Mouse (Mus musculus): ENCODE data around the gene Gys1.
"Not testable (repeated sequence)": the region's sequence is repeated elsewhere in the genome, so short reads cannot be mapped to it uniquely, and the experiment has no call there.

Gene Gys1

GRCm38 (mm10) chr7:45480310-45480709 is 45.7 kb downstream of the Gys1 start:
- not testable (repeated sequence) for DNase-seq (ENCODE audit: low spot score in 2 of 2)

- DNase-seq (ENCODE audit: low spot score in 2 of 2) = peak in 1 of 2 experiments; percentile 54
Observed at GRCm38 (mm10) chr7:45481374-45481927, 46.8 kb downstream of the Gys1 start, which contains the start of gene Tulp2. Gene Tulp2, plus strand, starts transcription at chr7:45481877.

GRCm38 (mm10) chr7:45482166-45482565 is 47.5 kb downstream of the Gys1 start:
- no peak for DNase-seq (ENCODE audit: low spot score in 2 of 2)

DNA sequence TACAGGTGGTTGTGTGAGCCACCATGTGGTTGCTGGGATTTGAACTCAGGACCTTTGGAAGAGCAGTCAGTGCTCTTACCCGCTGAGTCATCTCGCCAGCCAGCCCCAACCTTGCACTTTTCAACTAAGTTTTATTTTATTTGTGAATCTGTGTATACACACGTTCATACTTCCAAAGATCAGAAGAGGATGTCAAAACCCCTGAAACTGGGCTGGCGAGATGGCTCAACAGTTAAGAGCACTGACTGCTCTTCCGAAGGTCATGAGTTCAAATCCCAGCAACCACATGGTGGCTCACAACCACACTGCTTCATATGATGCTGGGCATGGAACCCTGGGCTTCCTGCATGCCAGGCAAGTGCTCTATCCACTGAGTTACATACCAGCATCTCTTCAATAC is 50.3 kb downstream of the Gys1 start:
- DNase-seq (ENCODE audit: low spot score in 2 of 2) = not testable (repeated sequence)

DNA sequence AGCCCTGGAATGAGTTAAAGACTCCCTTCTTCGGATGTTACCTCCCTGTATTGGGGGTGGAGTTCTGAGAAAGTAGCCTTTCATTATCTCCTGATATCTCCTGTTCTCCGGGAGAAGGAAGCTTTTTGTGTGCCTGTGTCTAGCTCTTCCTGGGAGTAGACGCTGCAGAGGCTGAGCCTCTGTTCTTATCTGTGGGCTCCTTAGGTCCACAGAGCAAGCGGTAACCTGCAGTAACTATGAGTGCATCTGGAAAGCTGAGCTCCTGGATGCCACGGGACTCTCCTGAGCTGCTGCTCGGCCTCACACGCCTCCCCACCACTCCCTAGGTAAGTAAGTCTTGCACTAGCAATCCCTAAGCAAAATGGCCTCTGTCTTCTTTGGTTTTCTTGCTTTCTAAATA is 51.5 kb downstream of the Gys1 start:
- DNase-seq (ENCODE audit: low spot score in 2 of 2) = no peak

DNA sequence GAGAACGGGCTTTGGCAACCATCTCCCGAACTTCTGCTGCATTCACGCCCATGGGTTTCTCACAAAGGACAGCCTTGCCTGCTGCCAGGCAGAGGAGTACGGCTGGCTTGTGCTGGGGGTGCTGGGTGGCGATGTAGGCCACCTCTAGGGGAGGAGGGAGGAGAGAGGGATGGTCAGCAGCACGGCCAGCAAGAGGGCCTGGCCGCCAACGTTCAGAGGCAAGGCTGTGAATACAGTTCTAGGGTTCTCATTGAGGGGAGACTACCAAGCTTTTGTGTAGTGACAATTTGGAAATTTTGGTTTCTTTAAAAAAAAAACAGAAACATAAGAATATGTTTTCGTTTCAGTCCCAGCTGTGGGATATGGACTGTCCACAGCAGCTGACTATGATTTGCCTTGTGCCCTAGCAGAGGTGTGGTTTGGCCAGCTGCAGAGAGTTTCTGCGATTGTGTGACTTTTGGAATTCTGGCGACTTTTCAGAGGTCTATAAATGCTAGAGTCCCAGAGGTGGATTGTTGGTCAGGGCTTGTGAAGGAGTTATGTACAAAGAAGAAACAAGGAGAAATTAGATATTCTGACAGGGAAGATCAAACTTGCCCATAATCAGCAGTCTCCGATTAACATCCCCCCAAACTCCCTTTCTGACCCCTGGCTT is 52.2 kb downstream of the Gys1 start, which contains the start of gene Gm45808:
Gene Gm45808 (minus strand): TSS at position 51 of the 655 bp plus-strand sequence.
- no peak for DNase-seq (ENCODE audit: low spot score in 2 of 2)

DNA sequence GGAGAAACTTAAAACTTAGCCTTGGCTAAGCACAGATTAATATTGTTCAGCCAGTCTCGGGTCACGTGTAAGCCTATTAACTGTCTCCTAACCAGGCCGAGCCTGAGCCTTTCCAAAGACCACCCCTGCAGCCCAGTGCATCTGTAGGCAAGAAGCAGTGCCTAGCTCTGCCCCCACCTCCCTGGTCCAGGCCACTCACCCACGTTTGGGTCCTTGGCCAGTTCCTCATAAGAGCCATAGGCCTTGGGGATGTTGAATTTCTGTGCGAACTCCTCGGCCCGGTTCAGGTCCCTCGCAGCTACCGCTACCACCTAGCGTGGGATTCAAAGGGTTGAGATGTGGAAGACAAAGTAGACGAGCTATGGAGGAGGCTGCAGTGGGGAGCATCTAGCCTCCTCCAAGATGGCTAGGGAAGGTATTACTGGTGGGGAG is 53.2 kb downstream of the Gys1 start:
- DNase-seq (ENCODE audit: low spot score in 2 of 2) = no peak

DNA sequence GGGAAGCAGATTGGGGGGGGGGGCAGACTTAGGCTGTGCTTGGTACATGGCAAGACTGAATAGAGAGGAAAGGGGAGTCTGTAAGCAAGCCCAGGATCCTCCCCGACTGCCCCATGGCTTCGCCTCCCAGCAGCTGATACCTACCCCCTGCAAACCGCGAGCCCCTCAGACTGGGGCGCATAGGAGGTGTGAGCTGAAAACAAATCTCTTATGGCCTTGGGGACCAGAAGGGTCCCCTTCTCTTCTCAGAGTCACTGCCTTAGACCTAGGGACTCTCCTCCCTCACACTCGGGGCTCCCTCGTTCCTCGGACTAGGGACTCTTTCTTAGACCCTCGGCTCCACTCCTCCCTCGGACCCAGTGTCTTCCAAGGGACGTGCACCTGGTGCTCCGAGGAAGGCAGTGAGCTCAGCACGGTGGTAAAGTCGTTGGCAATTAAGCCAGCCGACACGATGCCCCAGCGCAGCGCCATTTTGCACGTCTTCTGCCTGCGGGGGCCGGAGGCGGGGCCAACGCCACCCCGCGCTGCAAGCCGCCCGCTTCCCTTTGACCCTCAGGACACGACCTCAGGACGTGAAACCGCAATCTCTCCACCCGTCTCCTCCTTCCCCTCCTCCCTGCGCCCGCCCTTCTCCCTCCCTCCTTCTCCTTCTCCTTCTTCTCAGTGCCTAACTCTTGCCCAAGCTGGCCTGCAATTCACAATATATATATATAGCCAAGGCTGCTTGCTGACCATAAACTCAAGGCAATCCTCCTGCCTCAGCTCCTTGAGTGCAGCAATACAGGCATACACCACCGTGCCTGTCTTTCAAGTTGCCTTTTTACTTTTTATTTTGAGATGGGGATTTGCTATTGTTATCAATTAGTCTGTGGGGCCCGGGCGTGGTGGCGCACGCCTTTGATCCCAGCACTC is 53.9 kb downstream of the Gys1 start, which contains the start of gene Dhdh:
Gene Dhdh (minus strand): TSS at position 513 of the 912 bp plus-strand sequence.
- DNase-seq (ENCODE audit: low spot score in 2 of 2) = peak in 1 of 2 experiments; percentile 49

DNA sequence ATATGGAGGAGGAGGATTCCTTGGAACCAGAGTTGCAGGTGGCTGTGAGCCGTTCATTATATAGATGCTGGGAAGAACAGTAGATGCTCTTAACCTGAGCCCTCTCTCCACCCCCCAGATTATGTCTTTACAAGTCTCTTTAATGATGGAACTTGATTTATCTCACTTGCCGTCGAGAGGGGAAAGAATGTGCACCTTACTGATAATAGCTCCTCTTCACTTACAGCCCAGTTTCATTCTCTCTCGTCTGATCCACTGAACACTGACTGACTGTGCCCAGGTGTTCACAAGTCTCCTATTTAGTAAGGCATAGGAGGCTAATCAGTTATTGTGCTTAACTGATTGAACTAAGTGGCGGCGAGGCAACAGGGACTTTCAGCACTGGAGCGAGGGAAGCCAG is 54.9 kb downstream of the Gys1 start:
- DNase-seq (ENCODE audit: low spot score in 2 of 2) = no peak

GRCm38 (mm10) chr7:45490822-45491221 is 56.2 kb downstream of the Gys1 start:
- no peak for DNase-seq (ENCODE audit: low spot score in 2 of 2)

GRCm38 (mm10) chr7:45491264-45491663 is 56.6 kb downstream of the Gys1 start:
- DNase-seq (ENCODE audit: low spot score in 2 of 2) = no peak

GRCm38 (mm10) chr7:45492225-45492844 is 57.7 kb downstream of the Gys1 start:
- no peak for DNase-seq (ENCODE audit: low spot score in 2 of 2)

DNA sequence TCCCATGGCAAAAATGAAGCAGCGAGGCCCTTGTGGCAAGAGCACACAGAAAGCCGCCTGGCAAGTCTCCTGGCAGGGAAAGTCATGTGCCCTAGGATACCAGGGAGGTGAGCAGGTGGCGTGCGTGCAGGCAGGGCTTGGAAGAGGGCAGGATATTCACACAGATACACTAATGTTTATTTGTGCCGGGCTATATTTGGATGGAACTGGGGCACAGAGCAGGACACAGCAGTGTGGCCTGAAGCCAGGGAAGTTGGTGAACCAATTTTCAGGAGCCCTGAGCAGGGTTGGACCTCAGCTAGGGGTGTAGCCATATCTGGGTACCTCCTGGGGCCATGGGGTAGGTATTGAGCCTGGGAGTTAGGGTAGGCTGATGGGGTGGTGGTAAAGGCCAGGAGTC is 58.3 kb downstream of the Gys1 start:
- DNase-seq (ENCODE audit: low spot score in 2 of 2) = no peak

DNA sequence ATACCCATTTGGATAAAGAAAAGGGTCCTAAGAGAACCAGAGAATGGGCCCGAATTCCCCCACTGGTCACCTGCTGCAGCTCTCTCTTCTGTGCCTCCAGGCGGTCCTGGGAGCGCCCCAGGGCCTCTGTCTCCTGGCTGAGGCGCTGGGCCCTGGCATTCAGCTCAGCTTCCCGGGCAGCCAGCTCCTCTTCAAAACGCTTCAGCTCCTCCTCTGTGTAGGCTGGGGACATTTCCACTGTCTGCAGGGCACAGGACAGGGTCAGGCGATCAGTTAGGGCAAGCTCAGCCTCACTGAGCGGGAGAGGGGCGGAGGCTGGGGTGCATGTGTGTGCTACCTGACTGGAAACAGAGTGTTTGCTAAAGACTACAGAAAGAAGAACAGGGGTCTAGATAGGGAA is 59.9 kb downstream of the Gys1 start:
- no peak for DNase-seq (ENCODE audit: low spot score in 2 of 2)

- DNase-seq (ENCODE audit: low spot score in 2 of 2) = no peak
Observed at GRCm38 (mm10) chr7:45498427-45498826, 63.8 kb downstream of the Gys1 start.
